Mouse (Mus musculus): ENCODE results near the gene Cblb.

The Cblb gene

DNA sequence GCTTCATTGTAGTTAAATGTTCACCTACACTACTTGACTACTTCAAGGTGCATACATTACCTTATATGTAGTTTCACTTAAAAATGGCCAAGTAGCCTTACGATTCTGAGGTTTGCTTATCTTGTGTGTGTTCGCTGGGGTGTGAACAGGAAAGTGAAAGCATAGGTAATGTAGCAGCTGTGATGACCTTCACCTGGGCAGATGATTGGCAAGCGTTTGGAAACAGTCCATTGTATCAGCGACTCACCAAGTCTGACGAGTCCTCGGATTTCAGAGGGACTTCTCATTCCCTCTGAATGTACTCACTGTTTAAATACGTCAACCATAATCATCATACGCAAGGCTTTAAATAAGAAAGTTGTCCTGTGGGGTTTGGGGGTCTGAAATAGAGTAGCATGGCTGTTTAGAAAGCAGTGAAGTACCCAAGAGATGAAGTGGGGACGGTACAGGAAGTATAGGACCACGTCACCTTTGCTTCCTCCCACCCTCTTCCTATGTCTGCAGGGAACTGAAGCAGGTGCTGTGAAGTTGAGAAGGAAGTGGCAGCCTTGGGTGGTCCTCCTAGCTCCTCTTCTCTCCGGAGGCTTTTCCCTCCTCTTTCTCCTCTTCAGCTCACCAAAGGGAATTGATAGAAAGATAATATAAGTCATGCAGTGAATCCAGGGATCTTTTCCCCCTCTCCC is 101.9 kb downstream of the Cblb start:
- no peak for DNase-seq (ENCODE audit: low spot score)

- DNase-seq (ENCODE audit: low spot score) = no peak
Observed at GRCm38 (mm10) chr16:52134631-52135227, 103.7 kb downstream of the Cblb start.

- no peak for DNase-seq (ENCODE audit: low spot score)
Observed at GRCm38 (mm10) chr16:52135689-52136390, 104.8 kb downstream of the Cblb start.

DNA sequence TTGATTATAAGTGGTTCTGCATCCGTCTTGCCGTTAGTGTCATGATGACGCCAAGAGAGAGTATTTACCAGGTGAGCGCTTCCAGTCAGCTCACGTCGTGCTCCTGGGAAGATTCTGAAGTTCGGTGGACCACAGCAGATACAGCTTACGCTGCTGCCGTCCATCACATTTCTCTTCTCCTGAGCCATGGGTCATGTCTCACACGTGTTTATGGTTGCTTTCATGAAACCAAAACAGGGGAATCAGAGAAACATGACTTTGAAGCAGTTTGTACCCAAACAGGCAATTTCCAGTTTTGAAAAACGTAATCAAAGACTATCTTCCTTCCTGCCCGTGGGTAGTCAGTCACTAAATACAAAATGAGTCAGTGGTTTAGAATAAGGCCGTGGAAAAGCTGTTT is 112.1 kb downstream of the Cblb start:
- no peak for DNase-seq (ENCODE audit: low spot score)

GRCm38 (mm10) chr16:52143818-52144217 is 112.8 kb downstream of the Cblb start:
- no peak for DNase-seq (ENCODE audit: low spot score)

- DNase-seq (ENCODE audit: low spot score) = no peak
Observed at GRCm38 (mm10) chr16:52144792-52145191, 113.8 kb downstream of the Cblb start.

- no peak for DNase-seq (ENCODE audit: low spot score)
Observed at GRCm38 (mm10) chr16:52145552-52145951, 114.5 kb downstream of the Cblb start.

DNA sequence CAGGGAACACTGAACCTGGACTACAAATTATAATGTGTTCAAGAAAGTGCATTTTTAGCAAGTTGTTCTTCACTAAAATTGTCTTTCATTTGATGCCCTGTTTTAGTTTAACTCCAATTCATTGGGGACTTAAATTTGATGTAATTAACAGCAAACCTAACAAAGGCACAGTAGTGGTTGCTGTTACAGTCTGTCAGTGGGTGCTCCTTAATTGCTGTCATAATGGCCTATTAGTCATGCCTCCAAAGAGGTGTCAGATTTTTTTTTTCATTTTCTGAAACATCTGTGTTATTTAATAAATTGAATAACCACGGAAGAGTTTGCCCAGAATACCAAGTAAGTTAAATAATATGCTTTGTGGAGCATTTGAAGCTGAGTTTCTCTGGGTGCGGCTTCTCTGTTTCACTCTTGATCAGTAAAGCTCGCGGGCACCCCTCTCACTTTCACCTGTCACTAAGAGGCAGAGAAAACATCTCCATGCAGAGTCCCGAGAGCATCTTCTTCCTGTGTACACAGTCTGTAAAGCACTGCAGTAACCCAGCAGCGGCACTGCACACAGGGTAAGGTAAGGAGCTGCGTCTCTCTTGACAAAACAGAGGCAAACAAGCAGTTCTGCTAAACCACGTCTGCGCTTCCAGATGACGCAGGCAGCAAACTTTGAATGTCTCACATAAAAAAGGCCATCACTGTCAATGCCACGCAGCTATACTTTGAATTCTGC is 116.1 kb downstream of the Cblb start:
- DNase-seq (ENCODE audit: low spot score) = no peak

GRCm38 (mm10) chr16:52148041-52148440 is 117.0 kb downstream of the Cblb start:
- no peak for DNase-seq (ENCODE audit: low spot score)

DNA sequence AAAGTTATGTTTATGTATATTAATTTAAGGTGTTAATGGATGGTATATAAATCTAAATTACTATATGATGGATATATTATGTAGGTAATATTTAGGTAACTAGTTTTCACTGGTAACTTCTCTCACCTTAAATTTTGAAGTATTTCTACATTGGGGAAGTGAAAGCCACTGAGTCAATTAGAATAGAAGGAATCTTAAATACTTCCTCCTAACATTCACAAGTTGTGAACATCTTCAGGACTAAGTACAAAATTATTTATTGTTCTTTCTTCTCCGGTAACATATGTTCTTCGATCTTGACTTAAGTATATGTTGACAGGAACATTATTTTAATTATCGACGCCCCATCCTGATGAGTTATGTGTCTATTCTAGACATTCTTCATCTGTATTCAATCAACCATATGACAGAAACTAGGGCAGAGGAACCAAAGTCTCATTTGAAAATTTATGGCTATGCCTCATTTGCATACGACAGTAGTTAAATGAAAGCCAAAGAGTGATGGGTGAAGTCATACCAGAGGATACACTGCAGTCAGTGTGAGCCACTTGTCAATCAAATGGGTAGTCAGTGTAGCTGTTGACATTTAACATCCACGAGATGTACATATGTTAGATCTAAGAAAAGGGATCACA is 118.2 kb downstream of the Cblb start:
- no peak for DNase-seq (ENCODE audit: low spot score)

DNA sequence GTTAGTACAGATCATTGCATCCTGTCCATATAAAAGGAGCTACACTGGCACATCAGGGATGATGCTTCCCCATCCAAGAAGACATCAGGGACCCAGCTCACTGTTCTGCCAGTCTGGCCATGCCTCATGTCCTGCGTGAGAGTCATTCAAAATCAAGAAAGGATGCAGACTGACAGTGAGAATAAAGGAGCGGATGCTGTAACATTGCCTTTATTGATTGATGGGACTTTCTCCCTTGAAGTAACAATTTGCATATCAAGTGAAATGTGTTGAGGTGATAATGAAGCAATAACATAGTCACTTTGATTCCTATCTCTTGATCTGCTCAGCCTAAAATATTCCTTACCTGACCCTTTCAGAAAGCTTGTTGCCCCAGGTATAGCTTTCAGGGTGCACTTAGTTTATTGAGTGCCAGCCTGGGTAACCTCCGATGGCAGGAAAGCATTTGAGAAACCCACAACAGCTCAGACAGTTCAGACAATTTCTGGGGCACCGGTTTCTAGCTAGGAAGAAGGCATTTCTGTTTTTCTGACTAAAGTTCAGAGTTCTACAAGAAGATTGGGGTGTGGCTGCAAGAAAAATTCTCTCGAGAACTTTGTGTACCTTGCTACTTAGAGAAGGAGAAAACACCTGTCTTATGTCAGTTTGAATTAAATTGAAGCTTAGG is 124.1 kb downstream of the Cblb start:
- no peak for DNase-seq (ENCODE audit: low spot score)

GRCm38 (mm10) chr16:52159958-52160504 is 129.0 kb downstream of the Cblb start:
- DNase-seq (ENCODE audit: low spot score) = no peak

GRCm38 (mm10) chr16:52164246-52164645 is 133.2 kb downstream of the Cblb start:
- DNase-seq (ENCODE audit: low spot score) = no peak

GRCm38 (mm10) chr16:52173253-52173652 is 142.2 kb downstream of the Cblb start:
- no peak for DNase-seq (ENCODE audit: low spot score)

DNA sequence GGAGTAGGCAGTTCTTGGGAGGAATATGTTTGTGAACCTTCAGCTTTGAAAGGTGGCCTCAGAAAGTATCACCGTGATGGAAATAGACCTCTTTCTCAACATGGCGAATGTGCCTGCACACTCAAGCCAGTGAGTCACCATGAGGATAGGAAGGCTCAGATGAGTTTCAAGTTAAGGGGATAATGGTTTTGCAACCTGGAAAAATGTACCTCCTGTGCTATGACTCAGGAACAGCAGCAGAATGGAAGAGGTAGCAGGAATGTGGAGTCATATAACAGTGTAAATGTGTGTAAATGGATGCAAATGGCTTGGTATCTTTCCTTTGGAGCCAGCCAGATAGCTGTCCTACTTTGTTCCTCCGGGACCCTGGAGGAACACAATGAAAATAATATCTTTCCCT is 148.8 kb downstream of the Cblb start:
- DNase-seq (ENCODE audit: low spot score) = no peak

- DNase-seq (ENCODE audit: low spot score) = no peak
Observed at GRCm38 (mm10) chr16:52182057-52182456, 151.0 kb downstream of the Cblb start.

DNA sequence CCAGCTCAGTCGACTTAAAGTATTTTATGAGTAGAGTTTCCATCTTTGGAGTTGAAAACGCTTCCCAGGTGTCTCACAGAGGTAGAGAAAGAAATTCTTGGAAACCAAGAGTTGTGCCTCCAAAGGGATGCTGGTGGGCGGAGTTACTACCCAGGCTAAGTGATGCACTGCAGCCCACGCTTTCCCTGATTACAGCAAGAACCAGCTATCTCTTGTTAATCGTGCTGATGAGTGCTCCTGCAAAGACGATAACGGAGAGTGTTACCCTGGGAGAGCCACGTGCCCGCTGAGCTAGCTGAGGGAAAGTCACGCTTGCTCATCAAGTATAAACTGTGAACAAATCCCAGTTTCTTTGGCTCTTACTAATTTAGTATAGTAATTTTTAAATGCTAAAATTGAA is 153.3 kb downstream of the Cblb start:
- DNase-seq (ENCODE audit: low spot score) = no peak

DNA sequence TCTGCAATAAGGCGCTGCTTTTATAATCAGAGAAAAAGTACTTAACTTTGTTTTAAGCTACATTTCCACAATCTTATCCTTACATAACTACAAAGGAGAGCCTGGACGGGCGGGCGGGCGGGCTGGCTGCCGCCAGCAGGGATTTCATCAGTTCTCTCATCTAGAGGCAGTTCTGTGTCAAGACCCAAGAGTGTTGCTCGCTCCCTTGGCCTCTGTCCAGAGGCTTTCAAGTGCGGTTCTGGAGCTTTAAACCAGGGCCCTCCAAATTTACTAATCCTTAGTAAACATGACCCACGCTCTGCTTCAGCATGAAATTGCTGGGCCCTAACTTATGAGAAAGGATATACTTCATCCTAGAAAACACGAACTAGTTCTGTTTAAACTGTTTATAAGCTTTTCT is 155.7 kb downstream of the Cblb start:
- no peak for DNase-seq (ENCODE audit: low spot score)

DNA sequence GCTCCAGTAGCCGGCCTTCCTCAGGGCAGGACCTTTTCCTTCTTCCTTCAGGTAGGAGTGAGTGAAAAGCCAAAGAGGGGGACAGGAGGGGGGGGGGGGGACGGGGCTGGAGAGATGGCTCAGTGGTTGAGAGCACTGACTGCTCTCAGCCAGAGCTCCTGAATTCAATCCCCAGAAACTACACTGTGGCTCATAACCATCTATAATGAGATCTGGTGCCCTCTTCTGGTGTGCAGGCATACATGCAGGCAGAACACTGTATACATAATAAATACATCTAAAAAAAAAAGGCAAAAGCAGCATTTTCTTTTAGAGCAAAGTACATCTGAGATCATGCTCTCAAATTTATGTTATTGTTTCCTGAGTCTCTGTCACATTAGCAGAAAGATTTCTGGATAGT is 158.1 kb downstream of the Cblb start:
- no peak for DNase-seq (ENCODE audit: low spot score)

DNA sequence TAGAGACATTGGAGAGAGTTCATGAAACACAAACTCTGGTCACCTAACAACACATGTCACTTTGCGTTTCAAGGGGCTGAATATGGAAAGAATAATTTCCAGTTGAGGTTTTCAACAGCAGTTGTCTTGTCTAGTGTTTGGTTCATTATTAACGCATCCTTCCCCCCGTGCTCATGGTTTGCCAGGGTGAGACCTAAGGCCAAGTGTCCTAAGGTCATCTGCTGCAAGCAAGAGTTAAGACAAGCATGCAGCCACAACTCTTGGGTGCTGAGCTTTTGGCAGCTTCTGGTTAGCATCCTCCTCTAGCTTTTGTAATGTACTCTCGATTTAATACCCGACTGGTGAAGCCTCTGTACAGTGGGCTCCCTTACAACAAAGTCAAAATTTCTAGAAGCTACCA is 159.7 kb downstream of the Cblb start:
- DNase-seq (ENCODE audit: low spot score) = no peak

- no peak for DNase-seq (ENCODE audit: low spot score)
Observed at GRCm38 (mm10) chr16:52194040-52194439, 163.0 kb downstream of the Cblb start.

Data from ovary, postnatal 36 days (tissue).